Mouse (Mus musculus) ES-E14 (cell line): ENCODE measurements around the gene Slc35f1.

Source experiments
- CHD2 ChIP-seq: IDR thresholded peaks from 2 replicates; pipeline ENCODE4 v1.6.1; 2014; ENCODE audit warnings: mild to moderate bottlenecking, low read depth, low read length, inconsistent platforms
- HCFC1 ChIP-seq: IDR thresholded peaks from 2 replicates; pipeline ENCODE4 v1.6.1; 2012; ENCODE audit warnings: low read length, inconsistent platforms, borderline replicate concordance; ENCODE audit not compliant: insufficient read depth
- MAFK ChIP-seq: IDR thresholded peaks from 2 replicates; pipeline ENCODE4 v1.6.1; 2014; ENCODE audit warnings: mild to moderate bottlenecking, low read depth, low read length, inconsistent platforms; ENCODE audit not compliant: insufficient read depth
- ZC3H11A ChIP-seq: IDR thresholded peaks from 2 replicates; pipeline ENCODE4 v1.6.1; 2012; ENCODE audit warnings: low read depth, mild to moderate bottlenecking, inconsistent platforms, low read length, borderline replicate concordance
- ZNF384 ChIP-seq: IDR thresholded peaks from 2 replicates; pipeline ENCODE4 v1.6.1; 2012; ENCODE audit warnings: low read depth, low read length, inconsistent platforms

GRCm38 (mm10) chr10:52911762-52912161 lies 221.4 kb downstream of the Slc35f1 start:
- TF ChIP-seq ZC3H11A (no peak), MAFK (no peak), ZNF384 (no peak), CHD2 (no peak), HCFC1 (no peak)
